Mouse (Mus musculus) intestine, embryonic 15.5 days (tissue): ENCODE measurements at regions not wholly inside any gene's neighbourhood (a gene's known extent, or its start where the extent isn't known, plus 50 kb on each side); places are given as distances from the start of the nearest gene placed in this dataset.

Experiments
- ATAC-seq: fragments of 200-750 bp; cut with Nextera tagmentation; 2 replicates; pipeline ENCODE4 v1.8.0; 2017; ENCODE audit warnings: moderate TSS enrichment, moderate library complexity
- H3K27ac ChIP-seq: fragments of 300-500 bp; sonication (generic); 2 replicates; pipeline ENCODE4 v1.5.1; 2015; ENCODE audit warnings: mild to moderate bottlenecking, inconsistent platforms
- H3K27me3 ChIP-seq: fragments of 300-500 bp; sonication (generic); replicated peaks from 2 replicates; pipeline ENCODE4 v1.6.1; 2015; ENCODE audit warnings: inconsistent platforms
- H3K36me3 ChIP-seq: fragments of 300-500 bp; sonication (generic); 2 replicates; pipeline ENCODE4 v1.6.1; 2015; ENCODE audit warnings: inconsistent platforms
- H3K4me1 ChIP-seq: fragments of 300-500 bp; sonication (generic); replicated peaks from 2 replicates; pipeline ENCODE4 v1.6.1; 2015; ENCODE audit warnings: inconsistent platforms
- H3K4me2 ChIP-seq: fragments of 300-500 bp; sonication (generic); replicated peaks from 2 replicates; pipeline ENCODE4 v1.6.1; 2015; ENCODE audit warnings: mild to moderate bottlenecking, inconsistent platforms
- H3K4me3 ChIP-seq: fragments of 300-500 bp; sonication (generic); replicated peaks from 2 replicates; pipeline ENCODE4 v1.5.1; 2015; ENCODE audit warnings: inconsistent platforms
- H3K9ac ChIP-seq: fragments of 300-500 bp; sonication (generic); 2 replicates; pipeline ENCODE4 v1.6.1; 2015; ENCODE audit warnings: inconsistent platforms
- H3K9me3 ChIP-seq: fragments of 300-500 bp; sonication (generic); 2 replicates; pipeline ENCODE4 v1.6.1; 2016; ENCODE audit warnings: inconsistent platforms
- WGBS: fragments of 180-500 bp; shearing (Covaris S2); methylation state at CpG from one replicate; pipeline ENCODE4 v1.1.7; 2015; 5-methylcytosine and 5-hydroxymethylcytosine counted together

GRCm38 (mm10) chr6:88964071-88964470 is 62.0 kb downstream of the Tpra1 start:
- H3K27ac ChIP-seq: no peak overlapping the region
- H3K9ac ChIP-seq: no peak overlapping the region
- ATAC-seq: no peak
- 79% methylated on average over 7 of the region's 7 CpGs for WGBS
- H3K36me3 ChIP-seq: no peaks in the 10 kb centered on the region
- no peak overlapping the region for H3K4me3 ChIP-seq
- H3K4me1 ChIP-seq: peaks cover 7% of the 10 kb centered on the region; the same call in 1 of the 2 replicates
- no peak overlapping the region for H3K4me2 ChIP-seq
- H3K9me3 ChIP-seq: no peaks in the 10 kb centered on the region
- no peaks in the 10 kb centered on the region for H3K27me3 ChIP-seq

- ATAC-seq: no peak
- Histone ChIP-seq H3K9me3 (no peaks in the 10 kb centered on the region), H3K4me1 (0 out of 2 replicates have a peak, but pooled peaks cover 4% of the 10 kb centered on the region), H3K4me2 (no peak overlapping the region), H3K4me3 (no peak overlapping the region), H3K27me3 (no peaks in the 10 kb centered on the region), H3K36me3 (no peaks in the 10 kb centered on the region), H3K9ac (no peak overlapping the region), H3K27ac (no peak overlapping the region)
- 82% methylated on average over 6 of the region's 6 CpGs for WGBS
Observed at GRCm38 (mm10) chr6:88964911-88965310, 62.9 kb downstream of the Tpra1 start.

GRCm38 (mm10) chr6:88965361-88966226 is 63.5 kb downstream of the Tpra1 start:
- no peak for ATAC-seq
- Histone ChIP-seq H3K4me1 (0 out of 2 replicates have a peak, but pooled peaks cover 3% of the 10 kb centered on the region), H3K27me3 (no peaks in the 10 kb centered on the region), H3K27ac (no peak overlapping the region), H3K36me3 (no peaks in the 10 kb centered on the region), H3K4me3 (no peak overlapping the region), H3K9me3 (no peaks in the 10 kb centered on the region), H3K4me2 (no peak overlapping the region), H3K9ac (no peak overlapping the region)
- 65% methylated on average over 19 of the region's 19 CpGs for WGBS

- H3K27ac ChIP-seq: no peak overlapping the region
- H3K9ac ChIP-seq: no peak overlapping the region
- H3K36me3 ChIP-seq: no peaks in the 10 kb centered on the region
- WGBS: 72% methylated on average over 4 of the region's 4 CpGs
- H3K27me3 ChIP-seq: no peaks in the 10 kb centered on the region
- H3K4me3 ChIP-seq: no peak overlapping the region
- H3K4me1 ChIP-seq: no peaks in the 10 kb centered on the region
- H3K9me3 ChIP-seq: no peaks in the 10 kb centered on the region
- no peak overlapping the region for H3K4me2 ChIP-seq
- ATAC-seq: no peak
Observed at GRCm38 (mm10) chr6:88966501-88966900, 64.5 kb downstream of the Tpra1 start.

GRCm38 (mm10) chr6:88968842-88969241 is 66.8 kb downstream of the Tpra1 start:
- Histone ChIP-seq H3K4me2 (no peak overlapping the region), H3K27me3 (no peaks in the 10 kb centered on the region), H3K9ac (no peak overlapping the region), H3K27ac (no peak overlapping the region), H3K4me3 (no peak overlapping the region), H3K4me1 (no peaks in the 10 kb centered on the region), H3K36me3 (no peaks in the 10 kb centered on the region), H3K9me3 (no peaks in the 10 kb centered on the region)
- no peak for ATAC-seq
- WGBS: 43% methylated on average over 4 of the region's 4 CpGs

GRCm38 (mm10) chr6:88971729-88972128 is 69.7 kb downstream of the Tpra1 start:
- Histone ChIP-seq H3K9ac (no peak overlapping the region), H3K4me1 (no peaks in the 10 kb centered on the region), H3K27ac (no peak overlapping the region), H3K9me3 (no peaks in the 10 kb centered on the region), H3K4me2 (no peak overlapping the region), H3K36me3 (no peaks in the 10 kb centered on the region), H3K27me3 (no peaks in the 10 kb centered on the region), H3K4me3 (no peak overlapping the region)
- ATAC-seq: no peak
- 41% methylated on average over 9 of the region's 9 CpGs for WGBS

- Histone ChIP-seq H3K9me3 (no peaks in the 10 kb centered on the region), H3K4me2 (no peak overlapping the region), H3K4me1 (no peaks in the 10 kb centered on the region), H3K4me3 (no peak overlapping the region), H3K9ac (no peak overlapping the region), H3K36me3 (no peaks in the 10 kb centered on the region), H3K27ac (no peak overlapping the region), H3K27me3 (no peaks in the 10 kb centered on the region)
- ATAC-seq: no peak
- WGBS: 57% methylated on average over 7 of the region's 7 CpGs
Observed at GRCm38 (mm10) chr6:88974457-88974856, 72.4 kb downstream of the Tpra1 start.

- Histone ChIP-seq H3K27me3 (no peaks in the 10 kb centered on the region), H3K9me3 (no peaks in the 10 kb centered on the region), H3K9ac (no peak overlapping the region), H3K4me1 (no peaks in the 10 kb centered on the region), H3K36me3 (no peaks in the 10 kb centered on the region), H3K4me3 (no peak overlapping the region), H3K27ac (no peak overlapping the region), H3K4me2 (0 out of 2 replicates have a peak overlapping the region, but pooled peaks have one; percentile 19)
- 11% methylated on average over 13 of the region's 13 CpGs for WGBS
- ATAC-seq: no peak
Observed at GRCm38 (mm10) chr6:88976581-88976980, 74.5 kb downstream of the Tpra1 start.

- Histone ChIP-seq H3K27me3 (no peaks in the 10 kb centered on the region), H3K4me2 (no peak overlapping the region), H3K27ac (no peak overlapping the region), H3K9ac (no peak overlapping the region), H3K4me3 (no peak overlapping the region), H3K36me3 (no peaks in the 10 kb centered on the region), H3K4me1 (no peaks in the 10 kb centered on the region), H3K9me3 (no peaks in the 10 kb centered on the region)
- no peak for ATAC-seq
- 4% methylated on average over 8 of the region's 8 CpGs for WGBS
Observed at GRCm38 (mm10) chr6:88976994-88977393, 74.9 kb downstream of the Tpra1 start.

- 55% methylated on average over 4 of the region's 4 CpGs for WGBS
- no peak for ATAC-seq
- Histone ChIP-seq H3K4me1 (no peaks in the 10 kb centered on the region), H3K27me3 (no peaks in the 10 kb centered on the region), H3K27ac (no peak overlapping the region), H3K9ac (no peak overlapping the region), H3K36me3 (no peaks in the 10 kb centered on the region), H3K4me2 (no peak overlapping the region), H3K9me3 (no peaks in the 10 kb centered on the region), H3K4me3 (no peak overlapping the region)
Observed at GRCm38 (mm10) chr6:88978970-88979369, 76.9 kb downstream of the Tpra1 start.

- Histone ChIP-seq H3K9ac (no peak overlapping the region), H3K27ac (no peak overlapping the region), H3K4me3 (no peak overlapping the region), H3K4me1 (no peaks in the 10 kb centered on the region), H3K27me3 (no peaks in the 10 kb centered on the region), H3K4me2 (no peak overlapping the region), H3K9me3 (no peaks in the 10 kb centered on the region), H3K36me3 (no peaks in the 10 kb centered on the region)
- peak; percentile 62; the same call in 1 of the 2 replicates for ATAC-seq
- 5% methylated on average over 8 of the region's 8 CpGs for WGBS
Observed at GRCm38 (mm10) chr6:88980112-88980511, 78.1 kb downstream of the Tpra1 start.

- H3K4me3 ChIP-seq: no peak overlapping the region
- H3K9me3 ChIP-seq: no peaks in the 10 kb centered on the region
- H3K4me1 ChIP-seq: no peaks in the 10 kb centered on the region
- H3K27me3 ChIP-seq: no peaks in the 10 kb centered on the region
- H3K4me2 ChIP-seq: no peak overlapping the region
- no peak for ATAC-seq
- no peak overlapping the region for H3K27ac ChIP-seq
- H3K9ac ChIP-seq: no peak overlapping the region
- WGBS: 34% methylated on average over 7 of the region's 7 CpGs
- no peaks in the 10 kb centered on the region for H3K36me3 ChIP-seq
Observed at GRCm38 (mm10) chr6:88981544-88981943, 79.5 kb downstream of the Tpra1 start.

- H3K4me2 ChIP-seq: no peak overlapping the region
- no peak overlapping the region for H3K9ac ChIP-seq
- WGBS: 69% methylated on average over 4 of the region's 4 CpGs
- H3K4me3 ChIP-seq: no peak overlapping the region
- H3K36me3 ChIP-seq: no peaks in the 10 kb centered on the region
- H3K9me3 ChIP-seq: no peaks in the 10 kb centered on the region
- no peaks in the 10 kb centered on the region for H3K27me3 ChIP-seq
- H3K4me1 ChIP-seq: no peaks in the 10 kb centered on the region
- H3K27ac ChIP-seq: no peak overlapping the region
- ATAC-seq: no peak
Observed at GRCm38 (mm10) chr6:88984170-88984569, 82.1 kb downstream of the Tpra1 start.
